Mouse (Mus musculus) kidney, postnatal 10 days (tissue): ENCODE results near the gene Umod.

Experiments
- DNase-seq: peaks from one replicate; pipeline ENCODE4 v3.0.0; 2021; ENCODE audit warnings: mixed read lengths

Umod gene

DNA sequence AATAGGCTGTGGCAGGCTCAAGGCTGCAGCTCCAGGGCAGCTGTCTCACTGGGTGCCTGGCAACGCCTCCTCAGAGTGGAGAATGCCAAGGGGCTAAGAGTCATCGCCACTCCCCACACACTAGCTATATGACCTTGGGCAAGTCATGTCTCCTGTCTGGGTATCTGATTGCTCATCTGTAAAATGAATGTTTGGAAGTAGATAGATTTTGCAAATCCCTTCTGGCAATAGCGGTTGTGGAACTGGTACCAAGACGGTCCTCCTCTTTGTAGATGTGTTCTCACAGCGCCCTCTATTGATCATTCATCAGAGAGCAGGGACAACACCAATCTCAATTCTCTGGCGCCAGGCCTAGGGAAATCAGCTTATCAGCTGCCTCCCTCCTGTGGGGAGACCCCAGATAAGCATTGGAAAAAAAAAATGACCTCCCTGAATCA, 51.9 kb downstream of the Umod start:
- DNase-seq = peak; percentile 46

DNA sequence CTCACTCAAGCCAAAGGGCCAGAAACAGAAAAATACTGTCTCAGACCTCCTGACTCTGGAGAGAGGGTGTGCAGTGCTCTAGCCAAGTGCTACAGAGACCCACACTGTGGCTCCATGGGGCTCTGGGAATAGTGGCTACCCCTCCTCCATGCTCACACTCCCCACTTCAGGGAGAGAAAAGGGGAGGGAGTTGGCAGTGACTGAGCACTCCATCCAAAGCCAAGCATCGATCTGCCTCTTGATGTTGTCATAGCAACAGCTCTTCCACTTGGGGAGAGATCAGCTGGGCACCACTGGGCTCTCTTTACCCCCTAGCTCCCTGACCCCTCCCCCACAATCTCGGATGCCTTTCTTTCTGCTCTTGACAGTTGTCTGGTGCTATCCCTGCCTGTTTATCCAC, 58.4 kb downstream of the Umod start:
- no peak for DNase-seq

GRCm38 (mm10) chr7:119418523-119418922, 60.6 kb downstream of the Umod start:
- no peak for DNase-seq
